Mouse (Mus musculus): ENCODE measurements around the gene Ap5z1.

GRCm38 (mm10) chr5:142443994-142444393 lies 19.8 kb upstream of the Ap5z1 start:
- TF ChIP-seq CTCF (IDR thresholded peaks at IDR 0.05; ENCODE audit: low read depth) (no peak), EP300 (IDR thresholded peaks at IDR 0.05; ENCODE audit: low read depth) (no peak)

Data from liver, postnatal 0 days (tissue).